Mouse (Mus musculus): ENCODE results near the gene Il5ra. TPM values are rescaled to one million over a fixed set of nuclear protein-coding genes. Genes with fewer than 3 reads are reported as not detected.

The Il5ra gene
- polyA plus RNA-seq, 1 experiment from 2014 or later: not detected

DNA sequence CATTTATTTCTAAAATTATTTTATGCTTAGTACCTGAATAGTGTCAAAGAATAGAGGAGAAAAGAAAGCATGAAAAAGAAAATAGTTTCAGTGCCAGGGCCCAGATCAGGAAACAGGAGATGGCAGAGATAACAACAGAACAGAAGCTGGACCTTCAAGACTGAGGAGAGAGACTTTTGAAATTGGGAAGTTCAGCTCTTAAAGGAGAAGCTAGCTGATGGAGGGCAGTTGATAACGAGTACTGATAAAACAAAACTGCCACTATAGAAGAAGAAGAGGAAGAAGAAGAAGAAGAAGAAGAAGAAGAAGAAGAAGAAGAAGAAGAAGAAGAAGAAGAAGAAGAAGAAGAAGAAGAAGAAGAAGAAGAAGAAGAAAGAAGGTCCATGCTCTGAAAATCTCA lies 21.1 kb downstream of the Il5ra start:
- Histone ChIP-seq H3K27ac (ENCODE audit: low read length) (no peak overlapping the region), H3K9ac (replicated peaks; ENCODE audit: low read depth, low read length) (no peak overlapping the region), H3K36me3 (ENCODE audit: control insufficient read depth, insufficient read depth, low read length) (no peaks in the 10 kb centered on the region), H3K9me3 (ENCODE audit: control insufficient read depth, low read depth, low read length) (no peaks in the 10 kb centered on the region), H3K4me2 (replicated peaks; ENCODE audit: low read depth, low read length) (no peak overlapping the region), H3K27me3 (ENCODE audit: control insufficient read depth, insufficient read depth, low read length) (no peaks in the 10 kb centered on the region), H3K4me1 (ENCODE audit: control insufficient read depth, insufficient read depth, low read length) (no peaks in the 10 kb centered on the region), H3K4me3 (ENCODE audit: low read depth, low read length) (no peak overlapping the region)
- WGBS: 76% methylated on average over 1 of the region's 1 CpGs
- no peak for ATAC-seq (ENCODE audit: insufficient number of reproducible peaks, insufficient read depth, low FRiP score, low read depth)

DNA sequence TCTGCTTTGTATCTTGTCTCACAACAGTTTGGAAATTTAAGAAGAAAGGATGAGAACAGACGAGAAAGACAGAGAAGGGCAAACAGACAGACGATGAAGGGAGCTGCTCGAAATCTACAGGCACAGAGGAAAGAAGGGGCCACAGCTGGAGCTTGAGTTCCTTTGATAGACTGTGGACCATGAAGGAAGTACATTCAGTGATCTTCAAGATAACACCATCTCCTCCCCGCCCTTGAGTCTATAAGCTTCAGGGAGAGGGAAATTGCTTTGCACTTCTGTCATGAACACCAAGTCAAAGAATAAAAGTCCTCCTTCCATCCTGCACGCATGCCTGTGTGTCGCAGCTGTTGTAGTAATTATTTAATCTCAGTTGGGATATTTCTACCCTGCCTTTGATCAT lies 22.8 kb downstream of the Il5ra start:
- no peaks in the 10 kb centered on the region for H3K4me1 ChIP-seq (ENCODE audit: control insufficient read depth, insufficient read depth, low read length)
- H3K27ac ChIP-seq (ENCODE audit: low read length): no peak overlapping the region
- H3K4me2 ChIP-seq (replicated peaks; ENCODE audit: low read depth, low read length): no peak overlapping the region
- no peak overlapping the region for H3K4me3 ChIP-seq (ENCODE audit: low read depth, low read length)
- ATAC-seq (ENCODE audit: insufficient number of reproducible peaks, insufficient read depth, low FRiP score, low read depth): no peak
- no peaks in the 10 kb centered on the region for H3K36me3 ChIP-seq (ENCODE audit: control insufficient read depth, insufficient read depth, low read length)
- WGBS: 78% methylated on average over 6 of the region's 6 CpGs
- no peak overlapping the region for H3K9ac ChIP-seq (replicated peaks; ENCODE audit: low read depth, low read length)
- H3K27me3 ChIP-seq (ENCODE audit: control insufficient read depth, insufficient read depth, low read length): no peaks in the 10 kb centered on the region
- H3K9me3 ChIP-seq (ENCODE audit: control insufficient read depth, low read depth, low read length): no peaks in the 10 kb centered on the region

DNA sequence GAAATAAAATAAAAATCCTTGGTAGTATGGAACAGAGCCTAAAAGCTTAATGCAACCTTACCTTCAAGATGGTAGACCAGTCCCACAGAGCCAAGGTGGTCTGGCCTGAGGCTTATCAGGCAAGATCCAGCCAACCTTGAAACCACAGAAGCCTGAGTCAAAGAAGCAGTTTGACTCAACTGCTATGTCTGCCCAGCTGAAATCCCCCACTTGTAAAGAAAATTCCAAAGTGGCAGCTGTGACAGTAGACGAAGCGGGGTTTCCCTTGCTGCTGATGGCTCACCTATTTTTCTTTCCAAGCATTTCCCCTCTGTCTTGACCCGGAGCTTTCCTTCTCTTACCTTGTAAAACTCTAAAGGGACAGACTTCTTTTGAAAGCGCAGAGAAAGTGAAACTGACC lies 23.2 kb downstream of the Il5ra start:
- Histone ChIP-seq H3K36me3 (ENCODE audit: control insufficient read depth, insufficient read depth, low read length) (no peaks in the 10 kb centered on the region), H3K4me1 (ENCODE audit: control insufficient read depth, insufficient read depth, low read length) (no peaks in the 10 kb centered on the region), H3K27ac (ENCODE audit: low read length) (no peak overlapping the region), H3K27me3 (ENCODE audit: control insufficient read depth, insufficient read depth, low read length) (no peaks in the 10 kb centered on the region), H3K4me3 (ENCODE audit: low read depth, low read length) (no peak overlapping the region), H3K4me2 (replicated peaks; ENCODE audit: low read depth, low read length) (no peak overlapping the region), H3K9ac (replicated peaks; ENCODE audit: low read depth, low read length) (no peak overlapping the region), H3K9me3 (ENCODE audit: control insufficient read depth, low read depth, low read length) (no peaks in the 10 kb centered on the region)
- 81% methylated on average over 4 of the region's 4 CpGs for WGBS
- no peak for ATAC-seq (ENCODE audit: insufficient number of reproducible peaks, insufficient read depth, low FRiP score, low read depth)

DNA sequence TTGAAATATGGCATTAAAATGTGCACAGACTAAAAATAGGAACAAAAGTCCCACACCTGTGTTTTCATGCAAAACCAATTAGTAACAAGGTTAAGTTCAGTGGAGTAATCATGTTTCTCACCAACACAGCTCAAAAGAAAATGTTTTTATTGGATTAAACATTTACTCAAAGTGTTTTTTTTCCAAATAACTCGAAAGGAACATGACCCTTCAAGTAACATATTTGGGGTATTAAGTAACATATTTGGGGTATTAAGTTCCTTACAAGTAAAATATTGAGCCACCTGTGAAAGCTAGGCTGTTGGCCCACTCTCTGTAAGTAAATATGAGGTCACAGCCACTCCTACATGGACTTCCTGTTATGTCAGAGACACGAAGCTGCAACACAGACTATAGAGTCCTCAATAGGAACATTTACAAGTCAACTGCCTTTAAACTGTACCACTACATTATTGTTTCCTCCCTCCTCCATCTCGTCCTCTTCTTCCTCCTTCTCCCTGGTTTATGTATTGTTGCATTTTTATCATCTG lies 43.3 kb downstream of the Il5ra start:
- Histone ChIP-seq H3K4me1 (ENCODE audit: control insufficient read depth, insufficient read depth, low read length) (no peaks in the 10 kb centered on the region), H3K27me3 (ENCODE audit: control insufficient read depth, insufficient read depth, low read length) (no peaks in the 10 kb centered on the region), H3K9me3 (ENCODE audit: control insufficient read depth, low read depth, low read length) (no peaks in the 10 kb centered on the region), H3K27ac (ENCODE audit: low read length) (no peak overlapping the region), H3K36me3 (ENCODE audit: control insufficient read depth, insufficient read depth, low read length) (no peaks in the 10 kb centered on the region), H3K4me2 (replicated peaks; ENCODE audit: low read depth, low read length) (no peak overlapping the region), H3K4me3 (ENCODE audit: low read depth, low read length) (no peak overlapping the region), H3K9ac (replicated peaks; ENCODE audit: low read depth, low read length) (no peak overlapping the region)
- 50% methylated on average over 3 of the region's 3 CpGs for WGBS
- no peak for ATAC-seq (ENCODE audit: insufficient number of reproducible peaks, insufficient read depth, low FRiP score, low read depth)

DNA sequence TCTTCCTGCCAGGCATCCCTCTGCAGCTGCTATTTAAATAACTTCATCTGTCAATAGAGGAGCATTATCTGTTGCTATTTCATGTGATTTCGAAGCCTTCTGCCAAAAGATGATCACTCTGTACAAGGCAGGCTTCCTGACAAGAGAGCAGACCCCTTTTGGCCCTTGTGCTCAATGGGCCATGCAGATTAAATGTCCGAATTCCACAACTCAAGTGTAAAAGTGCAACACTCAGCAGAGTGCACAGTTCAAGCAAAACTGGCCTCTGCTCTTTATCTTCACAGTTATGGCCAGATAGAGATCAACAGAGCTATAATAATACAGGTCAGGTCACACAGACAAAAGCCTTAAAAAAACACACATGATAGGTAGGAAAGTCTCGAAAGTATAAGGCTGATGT lies 46.9 kb downstream of the Il5ra start:
- Histone ChIP-seq H3K4me1 (ENCODE audit: control insufficient read depth, insufficient read depth, low read length) (no peaks in the 10 kb centered on the region), H3K27ac (ENCODE audit: low read length) (no peak overlapping the region), H3K36me3 (ENCODE audit: control insufficient read depth, insufficient read depth, low read length) (no peaks in the 10 kb centered on the region), H3K4me2 (replicated peaks; ENCODE audit: low read depth, low read length) (no peak overlapping the region), H3K4me3 (ENCODE audit: low read depth, low read length) (no peak overlapping the region), H3K27me3 (ENCODE audit: control insufficient read depth, insufficient read depth, low read length) (no peaks in the 10 kb centered on the region), H3K9me3 (ENCODE audit: control insufficient read depth, low read depth, low read length) (no peaks in the 10 kb centered on the region), H3K9ac (replicated peaks; ENCODE audit: low read depth, low read length) (no peak overlapping the region)
- 63% methylated on average over 3 of the region's 3 CpGs for WGBS
- no peak for ATAC-seq (ENCODE audit: insufficient number of reproducible peaks, insufficient read depth, low FRiP score, low read depth)

- Histone ChIP-seq H3K9me3 (ENCODE audit: control insufficient read depth, low read depth, low read length) (no peaks in the 10 kb centered on the region), H3K9ac (replicated peaks; ENCODE audit: low read depth, low read length) (no peak overlapping the region), H3K4me1 (ENCODE audit: control insufficient read depth, insufficient read depth, low read length) (no peaks in the 10 kb centered on the region), H3K27ac (ENCODE audit: low read length) (no peak overlapping the region), H3K4me3 (ENCODE audit: low read depth, low read length) (no peak overlapping the region), H3K4me2 (replicated peaks; ENCODE audit: low read depth, low read length) (no peak overlapping the region), H3K36me3 (ENCODE audit: control insufficient read depth, insufficient read depth, low read length) (no peaks in the 10 kb centered on the region), H3K27me3 (ENCODE audit: control insufficient read depth, insufficient read depth, low read length) (no peaks in the 10 kb centered on the region)
- no peak for ATAC-seq (ENCODE audit: insufficient number of reproducible peaks, insufficient read depth, low FRiP score, low read depth)
- WGBS: 85% methylated on average over 8 of the region's 8 CpGs
Observed at GRCm38 (mm10) chr6:106675581-106675980, 73.3 kb downstream of the Il5ra start.

- Histone ChIP-seq H3K27me3 (ENCODE audit: control insufficient read depth, insufficient read depth, low read length) (no peaks in the 10 kb centered on the region), H3K9ac (replicated peaks; ENCODE audit: low read depth, low read length) (no peak overlapping the region), H3K27ac (ENCODE audit: low read length) (no peak overlapping the region), H3K4me2 (replicated peaks; ENCODE audit: low read depth, low read length) (no peak overlapping the region), H3K9me3 (ENCODE audit: control insufficient read depth, low read depth, low read length) (no peaks in the 10 kb centered on the region), H3K36me3 (ENCODE audit: control insufficient read depth, insufficient read depth, low read length) (no peaks in the 10 kb centered on the region), H3K4me1 (ENCODE audit: control insufficient read depth, insufficient read depth, low read length) (no peaks in the 10 kb centered on the region), H3K4me3 (ENCODE audit: low read depth, low read length) (no peak overlapping the region)
- 34% methylated on average over 6 of the region's 6 CpGs for WGBS
- no peak for ATAC-seq (ENCODE audit: insufficient number of reproducible peaks, insufficient read depth, low FRiP score, low read depth)
Observed at GRCm38 (mm10) chr6:106663780-106664651, 84.8 kb downstream of the Il5ra start.
